Mouse (Mus musculus) telencephalon, adult 2 months (tissue): ENCODE results near the gene Tdrd6.

Experiments used
- DNase-seq: peaks from one replicate; pipeline ENCODE4 v3.0.0-alpha.2; 2011; ENCODE audit warnings: low read depth, low spot score

Tdrd6 gene

GRCm38 (mm10) chr17:43629496-43630426 is at the start of gene Tdrd6:
Gene Tdrd6, minus strand, starts transcription at chr17:43630299.
- DNase-seq, result no peak

- no peak for DNase-seq
Observed at GRCm38 (mm10) chr17:43677317-43677716, 47.2 kb upstream of the Tdrd6 start.

- no peak for DNase-seq
Observed at GRCm38 (mm10) chr17:43676241-43676640, 46.1 kb upstream of the Tdrd6 start.

GRCm38 (mm10) chr17:43675228-43675627 is 45.1 kb upstream of the Tdrd6 start:
- no peak for DNase-seq

GRCm38 (mm10) chr17:43671907-43672306 is 41.8 kb upstream of the Tdrd6 start:
- DNase-seq, result no peak

GRCm38 (mm10) chr17:43669145-43669695 is 39.1 kb upstream of the Tdrd6 start:
- no peak for DNase-seq

GRCm38 (mm10) chr17:43667290-43667843 is 37.3 kb upstream of the Tdrd6 start, which contains the start of gene Cyp39a1:
Gene Cyp39a1, plus strand, starts transcription at chr17:43667425.
- DNase-seq, result no peak

- peak; percentile 87 for DNase-seq
Observed at GRCm38 (mm10) chr17:43666576-43667289, 36.6 kb upstream of the Tdrd6 start, which contains the start of gene Slc25a27. Gene Slc25a27, minus strand, starts transcription at chr17:43667214.

- DNase-seq, result no peak
Observed at GRCm38 (mm10) chr17:43651314-43652046, 21.4 kb upstream of the Tdrd6 start.

GRCm38 (mm10) chr17:43649641-43650436 is 19.7 kb upstream of the Tdrd6 start:
- peak; percentile 16 for DNase-seq

GRCm38 (mm10) chr17:43646925-43647324 is 16.8 kb upstream of the Tdrd6 start:
- DNase-seq, result no peak

- DNase-seq, result no peak
Observed at GRCm38 (mm10) chr17:43645136-43645535, 15.0 kb upstream of the Tdrd6 start.

- no peak for DNase-seq
Observed at GRCm38 (mm10) chr17:43644375-43644774, 14.3 kb upstream of the Tdrd6 start.

GRCm38 (mm10) chr17:43643191-43643590 is 13.1 kb upstream of the Tdrd6 start:
- no peak for DNase-seq

- no peak for DNase-seq
Observed at GRCm38 (mm10) chr17:43640825-43641224, 10.7 kb upstream of the Tdrd6 start.

GRCm38 (mm10) chr17:43637146-43637545 is 7.0 kb upstream of the Tdrd6 start:
- no peak for DNase-seq

- DNase-seq, result no peak
Observed at GRCm38 (mm10) chr17:43630427-43630760, 295 bp upstream of the Tdrd6 start.

- DNase-seq, result no peak
Observed at GRCm38 (mm10) chr17:43629026-43629495, 1.0 kb downstream of the Tdrd6 start.

- DNase-seq, result no peak
Observed at GRCm38 (mm10) chr17:43628246-43628645, 1.9 kb downstream of the Tdrd6 start.

GRCm38 (mm10) chr17:43622076-43622475 is 8.0 kb downstream of the Tdrd6 start:
- DNase-seq, result no peak
